Mouse (Mus musculus) midbrain, embryonic 16.5 days (tissue): ENCODE measurements around the gene Bicdl1. TPM values are rescaled to one million over a fixed set of nuclear protein-coding genes. Genes with fewer than 3 reads are reported as not detected.

Source experiments
- ATAC-seq: fragments of 200-750 bp; cut with Nextera tagmentation; 2 replicates; pipeline ENCODE4 v1.8.0; 2017; ENCODE audit warnings: moderate TSS enrichment
- H3K27ac ChIP-seq: fragments of 300-500 bp; sonication (generic); 2 replicates; pipeline ENCODE4 v1.5.1; 2014; ENCODE audit warnings: mild to moderate bottlenecking, low read length, mixed read lengths
- H3K27me3 ChIP-seq: fragments of 300-500 bp; sonication (generic); 2 replicates; pipeline ENCODE4 v1.6.1; 2014; ENCODE audit warnings: low read depth, low read length, mixed read lengths; ENCODE audit not compliant: control insufficient read depth, insufficient read depth
- H3K36me3 ChIP-seq: fragments of 300-500 bp; sonication (generic); 2 replicates; pipeline ENCODE4 v1.6.1; 2014; ENCODE audit warnings: mild to moderate bottlenecking, low read length, moderate library complexity, mixed read lengths; ENCODE audit not compliant: control insufficient read depth, insufficient read depth
- H3K4me1 ChIP-seq: fragments of 300-500 bp; sonication (generic); 2 replicates; pipeline ENCODE4 v1.6.1; 2014; ENCODE audit warnings: mild to moderate bottlenecking, low read length, mixed read lengths; ENCODE audit not compliant: control insufficient read depth, insufficient read depth
- H3K4me2 ChIP-seq: fragments of 300-500 bp; sonication (generic); 2 replicates; pipeline ENCODE4 v1.6.1; 2014; ENCODE audit warnings: mild to moderate bottlenecking, low read length, mixed read lengths
- H3K4me3 ChIP-seq: fragments of 300-500 bp; sonication (generic); 2 replicates; pipeline ENCODE4 v1.5.1; 2014; ENCODE audit warnings: low read depth, mild to moderate bottlenecking, low read length, moderate library complexity, mixed read lengths
- H3K9ac ChIP-seq: fragments of 300-500 bp; sonication (generic); 2 replicates; pipeline ENCODE4 v1.6.1; 2014; ENCODE audit warnings: low read depth, low read length, mixed read lengths
- H3K9me3 ChIP-seq: fragments of 300-500 bp; sonication (generic); replicated peaks from 2 replicates; pipeline ENCODE4 v1.6.1; 2014; ENCODE audit warnings: mild to moderate bottlenecking, low read length, mixed read lengths; ENCODE audit not compliant: control insufficient read depth, poor library complexity, severe bottlenecking
- WGBS: fragments of 180-500 bp; shearing (Covaris S2); extraction: QIAGEN DNeasy Blood & Tissue Kit; methylation state at CpG from one replicate; pipeline ENCODE4 v1.1.7; 2014; 5-methylcytosine and 5-hydroxymethylcytosine counted together
- polyA plus RNA-seq: library from polyadenylated mRNA; unstranded; fragments of >200 nt; fragmentation: Nextera tagmentation; extraction: Ambion mirVana; gene quantifications from 2 replicates; pipeline ENCODE4 v1.2.1, GENCODE M21; 2015

Gene Bicdl1
- 40.2 and 43.4 TPM in 2 replicates for polyA plus RNA-seq

DNA sequence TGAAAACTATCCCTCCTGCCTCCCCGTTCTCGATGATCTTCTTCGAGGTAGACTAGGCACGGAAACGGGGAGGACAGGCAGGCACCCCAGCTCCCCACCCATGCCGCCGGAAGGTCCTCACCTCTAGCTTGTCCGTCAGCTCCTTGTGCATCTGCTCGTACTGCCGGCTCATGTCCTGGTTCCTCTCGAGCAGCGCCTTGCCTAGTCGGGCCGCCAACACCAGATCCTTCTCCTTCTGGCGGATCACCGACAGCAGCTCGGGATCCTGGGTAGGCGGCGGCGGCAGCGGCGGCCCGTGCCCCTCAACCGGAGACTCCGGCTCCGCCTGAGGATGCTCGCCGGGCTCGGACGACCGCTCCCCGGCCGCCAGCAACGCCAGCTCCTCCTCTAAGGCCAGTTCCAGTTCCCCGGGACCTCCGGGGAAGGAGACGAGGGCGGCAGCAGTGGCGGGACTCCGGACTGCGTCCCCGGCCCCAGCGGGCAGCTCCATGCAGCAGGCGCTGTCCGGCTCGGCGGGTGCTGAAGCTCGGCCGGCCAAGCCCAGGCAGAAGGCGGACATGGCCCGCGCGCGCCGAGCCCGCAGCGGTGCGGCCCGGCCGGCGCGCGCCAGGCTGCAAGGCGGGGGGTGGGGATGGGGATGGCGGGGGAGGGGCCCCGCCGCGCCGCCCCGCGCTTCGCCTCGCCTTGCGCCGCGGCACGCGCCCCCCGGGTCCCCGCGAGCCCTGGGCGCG, at the start of gene Bicdl1:
Gene Bicdl1, minus strand, starts transcription at position 621 of the 731 bp plus-strand sequence.
- WGBS: under 1% methylated on average over 71 of the region's 83 CpGs
- no peaks in the 10 kb centered on the region for H3K36me3 ChIP-seq
- peak; percentile 26; the same call in 1 of the 2 replicates for ATAC-seq
- H3K4me2 ChIP-seq: peak within 1 kb of the TSS; percentile 88
- peaks cover 18% of the 10 kb centered on the region for H3K4me1 ChIP-seq
- H3K9me3 ChIP-seq: no peaks in the 10 kb centered on the region
- peak within 1 kb of the TSS; percentile 83 for H3K9ac ChIP-seq
- peak within 1 kb of the TSS; percentile 94 for H3K4me3 ChIP-seq
- H3K27me3 ChIP-seq: no peaks in the 10 kb centered on the region
- H3K27ac ChIP-seq: peak within 1 kb of the TSS; percentile 98

GRCm38 (mm10) chr5:115776911-115777310, 45.5 kb upstream of the Bicdl1 start:
- WGBS: 55% methylated on average over 4 of the region's 4 CpGs
- H3K27me3 ChIP-seq: no peaks in the 10 kb centered on the region
- H3K36me3 ChIP-seq: no peaks in the 10 kb centered on the region

DNA sequence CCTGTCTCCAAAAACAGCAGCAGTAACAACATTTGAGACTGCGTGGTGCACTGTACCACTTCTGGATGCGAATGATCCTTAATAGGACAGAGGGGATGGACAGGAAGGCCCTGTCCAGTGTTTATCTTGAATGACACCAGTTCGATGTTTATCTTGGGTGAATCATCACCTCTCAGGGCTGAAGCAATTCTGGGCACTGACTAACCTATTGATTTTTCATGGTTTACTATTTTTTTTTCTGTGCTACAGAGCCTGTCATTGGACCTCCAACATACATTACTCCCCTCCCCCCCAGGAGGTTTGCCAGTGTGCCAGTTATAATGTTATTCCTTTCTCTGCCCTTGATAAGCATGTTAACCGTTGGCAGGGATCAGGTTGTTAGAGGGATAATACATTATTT, 43.9 kb upstream of the Bicdl1 start:
- ATAC-seq: 0 out of 2 replicates have a peak, but pooled peaks have one; percentile 42
- Histone ChIP-seq H3K4me3 (no peak overlapping the region), H3K36me3 (no peaks in the 10 kb centered on the region), H3K4me1 (0 out of 2 replicates have a peak, but pooled peaks cover 2% of the 10 kb centered on the region), H3K4me2 (no peak overlapping the region), H3K9ac (no peak overlapping the region), H3K9me3 (no peaks in the 10 kb centered on the region), H3K27me3 (no peaks in the 10 kb centered on the region), H3K27ac (peak overlapping the region; percentile 65)
- 57% methylated on average over 4 of the region's 4 CpGs for WGBS

More at GRCm38 (mm10) chr5:115776911-115777310, 45.5 kb upstream of the Bicdl1 start:
- no peak for ATAC-seq
- H3K9me3 ChIP-seq: no peaks in the 10 kb centered on the region
- H3K4me2 ChIP-seq: no peak overlapping the region
- 0 out of 2 replicates have a peak, but pooled peaks cover 2% of the 10 kb centered on the region for H3K4me1 ChIP-seq
- no peak overlapping the region for H3K27ac ChIP-seq
- no peak overlapping the region for H3K9ac ChIP-seq
- H3K4me3 ChIP-seq: no peak overlapping the region

- Histone ChIP-seq H3K4me2 (no peak overlapping the region), H3K27me3 (no peaks in the 10 kb centered on the region), H3K4me1 (no peaks in the 10 kb centered on the region), H3K9ac (no peak overlapping the region), H3K27ac (no peak overlapping the region), H3K4me3 (no peak overlapping the region), H3K36me3 (no peaks in the 10 kb centered on the region), H3K9me3 (no peaks in the 10 kb centered on the region)
- ATAC-seq: no peak
- WGBS: 97% methylated on average over 4 of the region's 4 CpGs
Observed at GRCm38 (mm10) chr5:115770048-115770447, 38.6 kb upstream of the Bicdl1 start.

DNA sequence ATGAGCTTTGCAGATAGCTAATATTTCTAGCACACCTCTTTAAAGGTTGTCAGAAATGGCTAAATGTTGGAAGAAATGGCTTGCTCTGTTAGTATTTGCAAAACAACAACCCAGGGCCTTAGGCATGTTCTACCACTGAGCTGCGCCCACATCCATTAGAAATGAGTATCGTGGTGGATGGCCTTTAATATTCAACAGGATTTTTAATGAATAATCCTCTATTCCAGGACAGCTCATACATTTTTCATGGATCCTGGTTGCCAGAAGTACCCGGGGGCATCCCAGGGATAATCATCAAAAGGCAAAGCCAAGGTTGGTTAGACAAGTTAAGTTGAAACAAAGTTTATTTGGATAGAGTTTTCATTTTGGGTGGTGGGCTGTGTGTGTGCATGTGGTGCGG, 37.7 kb upstream of the Bicdl1 start:
- no peak overlapping the region for H3K4me2 ChIP-seq
- no peak overlapping the region for H3K27ac ChIP-seq
- no peaks in the 10 kb centered on the region for H3K27me3 ChIP-seq
- H3K36me3 ChIP-seq: no peaks in the 10 kb centered on the region
- H3K9ac ChIP-seq: no peak overlapping the region
- H3K4me3 ChIP-seq: no peak overlapping the region
- H3K4me1 ChIP-seq: no peaks in the 10 kb centered on the region
- ATAC-seq: no peak
- H3K9me3 ChIP-seq: no peaks in the 10 kb centered on the region
- 44% methylated on average over 4 of the region's 4 CpGs for WGBS

DNA sequence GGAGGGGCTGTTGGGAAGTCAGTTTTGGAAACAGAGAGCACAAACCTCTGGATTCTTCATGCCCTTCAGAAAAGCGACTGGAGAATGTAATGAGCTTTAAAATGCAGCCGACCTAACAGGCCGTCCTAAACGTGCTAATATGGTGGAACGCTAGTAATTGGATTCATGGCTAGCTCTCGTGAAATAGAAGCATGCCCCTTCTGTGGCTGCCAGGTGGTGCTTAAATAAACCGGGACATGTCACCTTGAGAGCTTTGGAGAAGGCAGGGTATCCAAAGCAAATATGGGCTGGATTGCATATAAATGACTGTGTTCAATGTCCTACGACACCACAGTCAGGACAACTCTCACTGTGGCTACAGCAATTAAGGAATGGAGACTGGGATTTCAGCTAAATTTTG, 35.4 kb upstream of the Bicdl1 start:
- no peak overlapping the region for H3K9ac ChIP-seq
- no peaks in the 10 kb centered on the region for H3K4me1 ChIP-seq
- no peak overlapping the region for H3K27ac ChIP-seq
- H3K36me3 ChIP-seq: no peaks in the 10 kb centered on the region
- H3K27me3 ChIP-seq: no peaks in the 10 kb centered on the region
- no peak for ATAC-seq
- no peak overlapping the region for H3K4me3 ChIP-seq
- 57% methylated on average over 8 of the region's 8 CpGs for WGBS
- H3K4me2 ChIP-seq: no peak overlapping the region
- H3K9me3 ChIP-seq: no peaks in the 10 kb centered on the region

DNA sequence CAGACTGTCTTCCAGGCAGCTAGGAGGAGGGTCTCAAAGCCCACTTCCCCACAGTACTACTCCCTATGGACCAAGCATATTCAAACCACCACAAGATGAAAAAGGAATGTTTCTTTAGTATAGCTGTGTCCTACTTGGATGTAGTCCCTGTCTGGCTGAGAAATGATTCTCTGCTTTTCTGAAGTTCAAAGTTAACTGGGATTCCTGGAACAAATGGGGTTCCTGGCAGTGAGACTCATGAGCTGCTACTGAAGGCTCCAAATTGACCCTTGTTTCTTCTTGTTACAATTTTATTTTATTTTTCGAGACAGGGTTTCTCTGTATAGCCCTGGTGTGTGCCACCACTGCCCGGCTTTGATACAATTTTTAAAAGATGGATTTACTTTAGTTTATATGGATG, 32.6 kb upstream of the Bicdl1 start:
- no peak overlapping the region for H3K4me3 ChIP-seq
- 83% methylated on average over 2 of the region's 2 CpGs for WGBS
- no peak overlapping the region for H3K4me2 ChIP-seq
- H3K4me1 ChIP-seq: no peaks in the 10 kb centered on the region
- no peak overlapping the region for H3K9ac ChIP-seq
- no peak for ATAC-seq
- H3K27ac ChIP-seq: no peak overlapping the region
- no peaks in the 10 kb centered on the region for H3K36me3 ChIP-seq
- no peaks in the 10 kb centered on the region for H3K9me3 ChIP-seq
- H3K27me3 ChIP-seq: no peaks in the 10 kb centered on the region

GRCm38 (mm10) chr5:115760903-115761302, 29.5 kb upstream of the Bicdl1 start:
- no peak for ATAC-seq
- 79% methylated on average over 11 of the region's 11 CpGs for WGBS

GRCm38 (mm10) chr5:115758431-115759180, 27.2 kb upstream of the Bicdl1 start:
- Histone ChIP-seq H3K4me2 (no peak overlapping the region), H3K27ac (no peak overlapping the region), H3K9me3 (no peaks in the 10 kb centered on the region), H3K36me3 (no peaks in the 10 kb centered on the region), H3K4me3 (no peak overlapping the region), H3K9ac (no peak overlapping the region), H3K4me1 (0 out of 2 replicates have a peak, but pooled peaks cover 3% of the 10 kb centered on the region), H3K27me3 (no peaks in the 10 kb centered on the region)
- 43% methylated on average over 10 of the region's 10 CpGs for WGBS
- no peak for ATAC-seq

More at GRCm38 (mm10) chr5:115760903-115761302, 29.5 kb upstream of the Bicdl1 start:
- H3K36me3 ChIP-seq: no peaks in the 10 kb centered on the region
- no peak overlapping the region for H3K4me3 ChIP-seq
- H3K27ac ChIP-seq: no peak overlapping the region
- no peaks in the 10 kb centered on the region for H3K27me3 ChIP-seq
- no peaks in the 10 kb centered on the region for H3K9me3 ChIP-seq
- H3K4me2 ChIP-seq: no peak overlapping the region
- H3K4me1 ChIP-seq: 0 out of 2 replicates have a peak, but pooled peaks cover 3% of the 10 kb centered on the region
- no peak overlapping the region for H3K9ac ChIP-seq
